Mouse (Mus musculus): ENCODE measurements at regions not wholly inside any gene's neighbourhood (a gene's known extent, or its start where the extent isn't known, plus 50 kb on each side); places are given as distances from the start of the nearest gene placed in this dataset.

GRCm38 (mm10) chr15:56979353-56979752 lies 498.1 kb downstream of the Slc22a22 start:
- DNase-seq (ENCODE audit: low read depth, low spot score), result no peak

- no peak for DNase-seq (ENCODE audit: low read depth, low spot score)
These were observed 501.7 kb downstream of the Slc22a22 start for GRCm38 (mm10) chr15:56975446-56976433.

GRCm38 (mm10) chr15:56970140-56970539 lies 507.3 kb downstream of the Slc22a22 start:
- DNase-seq (ENCODE audit: low read depth, low spot score), result no peak

- no peak for DNase-seq (ENCODE audit: low read depth, low spot score)
These were observed 521.1 kb downstream of the Slc22a22 start for GRCm38 (mm10) chr15:56956356-56956755.

GRCm38 (mm10) chr15:56952176-56952575 lies 525.2 kb downstream of the Slc22a22 start:
- DNase-seq (ENCODE audit: low read depth, low spot score), result no peak

- DNase-seq (ENCODE audit: low read depth, low spot score), result no peak
These were observed 526.6 kb downstream of the Slc22a22 start for GRCm38 (mm10) chr15:56950824-56951223.

- no peak for DNase-seq (ENCODE audit: low read depth, low spot score)
These were observed 536.5 kb downstream of the Slc22a22 start for GRCm38 (mm10) chr15:56940891-56941290.

GRCm38 (mm10) chr15:56896553-56896952 lies 580.9 kb downstream of the Slc22a22 start:
- no peak for DNase-seq (ENCODE audit: low read depth, low spot score)

- no peak for DNase-seq (ENCODE audit: low read depth, low spot score)
These were observed 595.9 kb downstream of the Slc22a22 start for GRCm38 (mm10) chr15:56881501-56881900.

GRCm38 (mm10) chr15:56865879-56866278 lies 611.5 kb downstream of the Slc22a22 start:
- no peak for DNase-seq (ENCODE audit: low read depth, low spot score)

- DNase-seq (ENCODE audit: low read depth, low spot score), result no peak
These were observed 612.2 kb downstream of the Slc22a22 start for GRCm38 (mm10) chr15:56865035-56865804.

GRCm38 (mm10) chr15:56858627-56859334 lies 618.6 kb downstream of the Slc22a22 start:
- DNase-seq (ENCODE audit: low read depth, low spot score), result no peak

GRCm38 (mm10) chr15:56858134-56858533 lies 619.3 kb downstream of the Slc22a22 start:
- no peak for DNase-seq (ENCODE audit: low read depth, low spot score)

- peak; percentile 74 for DNase-seq (ENCODE audit: low read depth, low spot score)
These were observed 621.4 kb downstream of the Slc22a22 start for GRCm38 (mm10) chr15:56856057-56856456.

GRCm38 (mm10) chr15:56853106-56853505 lies 624.3 kb downstream of the Slc22a22 start:
- DNase-seq (ENCODE audit: low read depth, low spot score), result no peak

GRCm38 (mm10) chr15:56847469-56848128 lies 629.8 kb downstream of the Slc22a22 start:
- DNase-seq (ENCODE audit: low read depth, low spot score), result no peak

GRCm38 (mm10) chr15:56844574-56844973 lies 632.9 kb downstream of the Slc22a22 start:
- DNase-seq (ENCODE audit: low read depth, low spot score), result no peak

GRCm38 (mm10) chr15:56841516-56841915 lies 635.9 kb downstream of the Slc22a22 start:
- DNase-seq (ENCODE audit: low read depth, low spot score), result no peak

GRCm38 (mm10) chr15:56837292-56837691 lies 640.1 kb downstream of the Slc22a22 start:
- DNase-seq (ENCODE audit: low read depth, low spot score), result no peak

GRCm38 (mm10) chr15:56834621-56835020 lies 642.8 kb downstream of the Slc22a22 start:
- DNase-seq (ENCODE audit: low read depth, low spot score), result no peak

GRCm38 (mm10) chr15:56832666-56833065 lies 644.8 kb downstream of the Slc22a22 start:
- DNase-seq (ENCODE audit: low read depth, low spot score), result no peak

Data from ZHBTc4 (cell line).